Mouse (Mus musculus): ENCODE measurements around the gene Sema3d.

The Sema3d gene

DNA sequence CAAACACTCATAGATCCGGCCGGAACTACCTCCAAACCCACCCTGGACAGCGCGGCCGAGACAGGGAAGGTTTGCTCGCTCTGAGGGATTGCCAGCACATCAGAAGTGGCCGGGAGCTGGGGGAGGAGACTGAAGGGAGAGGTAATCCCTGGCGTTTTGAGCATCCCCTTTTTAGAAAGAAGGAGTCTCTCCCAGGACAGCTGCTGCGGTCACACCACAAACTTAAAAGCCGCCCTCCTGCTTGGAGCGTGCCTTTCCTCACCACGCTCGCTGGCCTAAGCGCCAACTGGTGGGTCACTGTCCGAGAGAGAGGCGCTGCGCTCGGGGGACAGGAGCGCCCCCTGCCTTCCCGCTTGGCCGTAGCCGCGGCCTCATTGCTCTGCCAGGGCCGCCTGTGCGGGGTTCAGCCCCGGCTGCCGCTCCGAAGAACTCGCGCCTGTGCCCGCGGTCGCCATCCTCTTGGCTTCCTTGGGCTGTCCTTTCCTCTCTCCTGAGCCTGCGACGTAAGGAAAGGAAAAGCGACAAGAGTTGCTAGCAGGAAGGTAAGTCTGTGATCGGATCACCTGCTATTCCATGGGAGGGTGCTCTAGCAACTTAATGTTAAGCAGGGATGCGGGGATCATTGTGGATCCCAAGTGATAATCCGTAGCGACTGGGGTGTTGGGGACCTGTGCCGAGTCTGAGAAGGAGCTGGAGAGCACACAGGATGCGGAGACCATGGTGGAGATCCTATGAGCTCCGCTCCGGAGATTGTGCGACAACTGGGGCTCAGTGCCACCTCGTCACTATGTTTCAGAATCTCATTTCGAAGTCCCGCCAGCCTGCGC lies at the start of gene Sema3d:
Sema3d (plus strand) TSS at position 253 of the 827 bp plus-strand sequence.
- peak; percentile 58 for DNase-seq (ENCODE audit: low spot score)

DNA sequence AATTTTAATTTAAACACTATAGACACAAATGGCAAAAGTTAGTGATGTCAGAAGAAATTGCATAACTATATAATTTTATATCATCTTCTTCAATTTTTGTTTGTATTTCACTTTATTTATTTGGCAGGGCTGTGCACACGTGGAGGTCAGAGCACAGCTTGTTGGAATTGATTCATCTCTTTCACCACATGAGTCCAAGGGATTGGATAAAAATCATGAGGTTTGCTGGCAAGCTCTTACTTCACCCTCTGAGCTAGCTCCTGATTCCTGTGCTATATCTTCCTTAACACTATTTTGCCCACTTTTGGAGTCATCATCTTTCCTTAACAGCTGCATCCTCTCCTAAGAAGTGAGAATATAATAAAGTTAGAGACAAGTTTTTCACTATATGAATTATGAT lies 5.9 kb upstream of the Sema3d start:
- DNase-seq (ENCODE audit: low spot score) = no peak

DNA sequence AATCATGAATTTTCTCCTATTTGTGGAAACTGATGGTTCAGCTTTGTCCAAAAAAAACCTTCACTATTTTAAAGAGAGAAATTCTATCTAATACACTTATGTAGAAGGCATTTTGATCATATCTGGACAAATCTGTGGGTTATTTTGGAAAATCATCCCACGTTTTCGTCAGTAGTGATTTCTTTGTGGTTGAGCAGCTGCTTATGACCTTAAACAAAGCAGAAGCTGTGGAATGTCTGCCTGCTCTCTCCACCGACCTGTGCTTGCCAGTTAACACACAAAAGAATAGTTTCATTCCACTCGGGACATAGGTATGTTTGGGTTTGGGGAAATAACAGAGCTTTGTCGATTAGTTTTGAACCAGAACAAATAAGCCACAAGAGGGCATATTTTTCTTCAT lies 4.3 kb upstream of the Sema3d start:
- DNase-seq (ENCODE audit: low spot score) = no peak

DNA sequence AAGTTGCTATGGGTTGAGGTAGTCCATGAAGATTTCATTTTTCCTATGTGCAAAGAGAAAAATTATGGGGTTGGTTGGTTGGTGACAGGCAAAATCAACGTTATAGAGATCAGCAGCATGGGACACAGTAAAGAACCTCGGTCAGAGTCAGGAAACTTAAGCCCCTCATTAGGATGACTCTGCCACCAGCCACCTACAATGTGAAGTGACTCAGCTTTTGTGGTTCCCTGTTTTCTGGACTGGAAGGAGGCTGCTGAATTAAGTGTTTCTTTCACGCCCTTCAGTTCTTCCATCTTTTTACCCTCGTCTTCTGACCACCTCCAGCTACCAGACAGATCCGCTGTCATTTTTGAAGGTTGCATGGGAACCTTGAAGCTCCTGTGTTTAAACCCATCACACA lies 1.2 kb upstream of the Sema3d start:
- no peak for DNase-seq (ENCODE audit: low spot score)

DNA sequence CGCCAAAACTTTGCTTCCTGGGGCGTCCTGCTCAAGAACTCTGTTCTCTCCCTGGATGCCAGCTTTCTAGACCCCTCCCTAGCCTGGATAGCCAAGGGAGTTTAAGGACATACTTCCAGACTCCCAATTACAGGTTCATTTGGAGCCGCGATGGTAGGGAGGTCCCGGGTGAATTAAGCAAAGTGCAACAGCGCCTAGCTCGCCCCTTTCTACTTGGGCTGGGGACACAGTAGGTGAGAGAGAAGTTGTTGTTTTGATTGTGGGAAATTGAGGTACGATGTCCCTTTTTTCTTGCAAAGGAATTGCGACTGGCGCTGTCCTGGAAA lies 738 bp downstream of the Sema3d start:
- DNase-seq (ENCODE audit: low spot score) = no peak

DNA sequence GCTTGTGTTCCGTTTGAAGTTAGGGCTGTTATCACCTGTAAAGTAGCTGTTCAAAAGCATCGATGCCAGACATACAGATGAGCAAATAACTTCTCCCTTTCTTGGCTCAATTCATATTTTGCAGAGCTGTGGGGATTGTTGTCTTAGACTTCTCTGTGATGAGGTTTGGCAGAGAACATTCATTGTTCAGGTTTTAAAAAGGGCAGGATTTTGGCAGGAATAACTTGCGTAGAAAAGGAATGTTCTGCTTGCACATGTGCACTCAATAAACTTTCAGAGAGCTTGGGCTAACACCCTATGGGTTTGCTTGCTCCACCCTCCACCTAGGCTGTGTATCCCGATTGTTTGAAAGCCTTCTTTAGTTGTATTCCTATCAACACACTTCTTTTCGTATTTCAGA lies 9.5 kb downstream of the Sema3d start:
- DNase-seq (ENCODE audit: low spot score) = no peak

DNA sequence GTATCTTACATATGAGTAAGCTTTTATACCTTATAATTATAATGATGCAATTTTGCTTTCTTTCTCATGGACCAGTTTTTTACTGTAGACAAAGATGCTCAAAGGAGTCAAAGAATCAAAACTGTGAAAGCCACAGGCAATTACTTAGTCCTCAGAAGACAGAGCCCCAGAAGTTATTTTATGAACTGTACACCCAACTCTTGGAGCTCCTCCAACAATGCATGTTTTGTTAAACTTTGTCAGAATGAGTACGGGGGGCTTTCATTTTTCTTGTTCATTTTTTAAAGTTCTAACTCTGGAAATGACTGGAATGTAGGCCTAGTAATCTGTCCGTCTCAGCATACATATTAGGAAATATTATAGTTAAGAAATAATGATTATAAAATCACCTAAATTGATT lies 16.1 kb downstream of the Sema3d start:
- no peak for DNase-seq (ENCODE audit: low spot score)

DNA sequence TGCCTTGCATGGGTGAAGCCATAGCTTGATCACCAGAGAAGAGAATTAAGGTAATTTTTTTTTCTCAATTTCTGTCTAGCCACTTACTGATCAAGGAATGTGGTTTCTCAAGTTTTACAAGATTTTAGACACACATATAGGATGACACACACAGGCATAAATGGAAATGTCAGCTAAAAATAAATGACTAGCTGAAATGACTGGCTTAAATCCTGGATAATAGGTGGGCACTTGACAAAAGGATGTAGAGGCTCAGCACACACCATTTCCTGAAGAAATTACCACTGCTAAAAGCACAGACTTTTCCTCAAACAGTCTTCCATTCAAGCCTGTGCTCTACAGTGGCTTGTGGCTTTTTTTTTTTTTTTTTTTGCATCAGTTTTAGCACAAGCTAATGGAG lies 21.0 kb downstream of the Sema3d start:
- no peak for DNase-seq (ENCODE audit: low spot score)

DNA sequence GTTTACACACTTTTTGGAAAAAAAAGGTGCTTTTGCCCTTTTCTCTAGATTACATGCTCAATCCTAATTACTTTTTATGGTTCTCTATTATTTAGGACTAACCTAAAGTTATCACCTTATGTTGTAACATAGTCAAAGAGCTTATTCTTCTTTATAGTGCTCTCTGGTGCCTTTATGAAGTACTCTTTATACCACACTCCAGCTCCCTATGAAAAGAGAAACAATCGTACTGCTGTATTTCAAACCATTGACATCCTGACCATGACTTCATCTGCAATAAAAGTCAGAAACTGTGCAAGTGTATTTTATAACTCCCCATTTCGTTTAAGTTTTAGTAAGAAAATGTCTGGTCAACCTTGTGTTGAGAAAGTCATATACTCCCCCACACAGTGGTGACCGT lies 29.4 kb downstream of the Sema3d start:
- no peak for DNase-seq (ENCODE audit: low spot score)

DNA sequence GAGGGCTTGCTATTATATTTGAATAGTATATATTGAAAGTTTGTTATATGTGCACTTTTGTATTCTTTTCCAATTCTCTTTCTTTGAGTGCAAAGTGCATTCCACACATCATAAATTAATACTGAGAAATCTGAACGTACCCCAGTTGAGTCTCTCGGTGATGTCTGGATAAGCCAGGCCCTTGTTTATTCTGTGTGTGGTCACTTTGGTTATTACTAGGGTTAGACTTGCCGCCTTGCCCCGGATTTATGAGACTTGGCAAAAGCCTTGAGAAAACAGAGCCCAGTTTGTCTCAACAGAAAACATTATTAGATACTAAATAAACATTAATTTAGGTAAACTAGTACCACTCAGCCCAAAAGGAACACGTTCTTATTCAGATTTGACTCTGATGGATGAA lies 40.1 kb downstream of the Sema3d start:
- DNase-seq (ENCODE audit: low spot score) = no peak

DNA sequence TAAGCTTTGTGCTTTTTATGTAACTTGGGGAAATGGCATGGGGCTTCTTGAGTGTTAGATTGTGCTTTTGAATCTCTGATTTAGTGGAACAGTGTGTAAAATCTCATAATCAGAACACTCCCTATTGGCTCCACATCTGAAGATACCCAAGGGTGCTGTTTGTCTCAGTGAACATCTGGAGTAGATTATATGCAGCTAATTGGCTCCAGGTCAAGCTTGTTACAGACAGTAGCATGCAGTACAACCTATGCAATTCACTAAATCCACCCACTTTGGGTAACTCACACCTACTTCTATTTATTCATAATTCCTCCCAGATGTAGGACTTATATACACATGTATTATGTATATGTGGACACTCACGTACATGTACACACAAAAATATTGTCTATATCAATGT lies 58.6 kb downstream of the Sema3d start:
- DNase-seq (ENCODE audit: low spot score) = no peak

DNA sequence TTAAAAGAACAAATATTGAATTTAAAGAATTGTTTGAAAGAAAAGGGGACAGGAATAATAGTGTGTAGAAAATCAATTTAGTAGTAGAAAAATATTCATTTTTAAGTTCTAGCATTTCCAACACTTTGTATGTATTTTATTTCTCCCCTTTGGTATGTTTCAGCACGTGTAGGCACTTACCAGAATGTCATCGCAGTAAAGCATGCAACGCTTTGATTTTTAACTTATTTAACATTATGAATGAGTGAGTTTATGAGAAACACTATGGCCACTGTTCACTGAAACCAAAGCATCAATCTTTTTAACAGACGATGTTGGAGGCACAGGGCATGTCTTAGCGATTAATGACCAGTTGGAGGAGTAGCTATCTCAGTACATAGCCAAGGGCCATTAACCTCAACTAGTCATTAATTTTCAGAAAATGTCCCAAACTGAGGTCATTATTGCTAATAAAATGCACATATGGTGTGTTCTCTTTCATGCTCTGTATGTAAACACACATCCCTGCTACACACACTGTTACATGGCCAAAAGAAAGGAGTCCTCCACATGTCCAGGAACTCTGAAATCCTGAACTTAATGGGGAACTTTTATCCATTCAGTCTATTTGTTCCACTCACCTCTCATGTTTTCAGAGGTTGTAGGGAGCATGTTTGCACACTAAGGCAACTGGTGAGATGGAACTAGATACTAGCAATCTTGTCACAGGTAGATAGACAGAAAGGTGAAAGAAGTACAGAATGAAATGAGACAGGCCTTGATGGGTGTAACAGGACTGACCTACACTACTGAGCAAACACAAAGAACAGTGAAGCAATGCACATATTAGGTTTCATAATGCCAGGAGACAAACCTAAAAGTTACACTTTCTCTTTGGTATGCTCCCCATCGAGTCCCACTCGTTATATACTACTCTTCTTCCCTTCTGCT lies 59.3 kb downstream of the Sema3d start:
- no peak for DNase-seq (ENCODE audit: low spot score)

DNA sequence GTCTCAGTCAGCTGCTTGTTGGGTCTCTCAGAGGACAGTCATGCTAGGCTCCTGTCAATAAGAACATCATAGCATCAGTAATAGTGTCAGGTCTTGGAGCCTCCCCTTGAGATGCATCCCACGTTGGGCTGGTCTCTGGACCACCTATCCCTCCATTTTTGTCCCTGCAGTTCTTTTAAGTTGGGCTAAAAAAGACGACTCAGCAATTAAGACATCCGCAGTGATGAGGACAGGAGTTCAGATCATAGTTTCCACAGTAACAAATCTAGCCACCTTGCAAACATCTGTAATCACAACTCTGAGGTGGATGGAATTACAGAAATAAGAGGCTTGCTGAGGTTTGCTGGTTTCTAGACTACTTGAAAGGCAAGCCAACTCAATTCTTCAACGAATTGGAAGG lies 67.9 kb downstream of the Sema3d start:
- no peak for DNase-seq (ENCODE audit: low spot score)

DNA sequence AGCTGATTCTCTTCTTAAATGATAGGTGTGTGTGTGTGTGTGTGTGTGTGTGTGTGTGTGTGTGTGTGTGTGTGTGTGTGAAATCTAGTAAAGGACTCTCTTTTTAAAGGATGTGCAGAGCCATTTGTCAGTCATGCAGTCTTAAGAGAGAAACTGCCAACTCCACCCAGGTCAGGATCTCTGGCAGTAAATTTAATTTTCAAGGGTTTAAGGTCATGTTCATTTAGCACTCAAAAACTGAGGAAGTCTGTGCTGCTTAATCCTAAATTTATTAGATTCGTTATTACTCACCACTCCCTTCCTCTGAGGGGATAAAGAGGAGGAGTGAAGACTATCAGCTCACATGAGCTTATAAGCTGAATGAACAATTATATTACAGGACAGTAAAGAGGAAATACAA lies 71.8 kb downstream of the Sema3d start:
- no peak for DNase-seq (ENCODE audit: low spot score)

DNA sequence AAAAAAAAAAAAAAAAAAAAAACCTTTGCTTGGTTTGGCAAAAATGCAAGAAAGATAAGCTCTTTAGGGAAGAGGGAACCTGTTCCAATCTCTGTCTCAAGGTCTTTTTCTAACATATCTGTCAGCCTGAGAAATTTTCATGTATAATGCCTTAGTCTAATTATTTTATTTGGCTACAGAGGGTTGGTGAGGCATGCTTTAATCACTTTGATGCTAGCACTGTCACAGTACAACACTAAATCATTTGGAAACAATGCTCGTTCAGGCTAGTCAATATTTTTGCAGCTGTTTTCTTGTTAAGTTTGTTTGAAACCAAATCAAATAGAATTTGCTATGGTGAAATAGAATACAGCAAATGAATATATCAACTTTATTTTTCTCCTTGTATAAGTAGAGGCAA lies 74.3 kb downstream of the Sema3d start:
- DNase-seq (ENCODE audit: low spot score) = no peak

DNA sequence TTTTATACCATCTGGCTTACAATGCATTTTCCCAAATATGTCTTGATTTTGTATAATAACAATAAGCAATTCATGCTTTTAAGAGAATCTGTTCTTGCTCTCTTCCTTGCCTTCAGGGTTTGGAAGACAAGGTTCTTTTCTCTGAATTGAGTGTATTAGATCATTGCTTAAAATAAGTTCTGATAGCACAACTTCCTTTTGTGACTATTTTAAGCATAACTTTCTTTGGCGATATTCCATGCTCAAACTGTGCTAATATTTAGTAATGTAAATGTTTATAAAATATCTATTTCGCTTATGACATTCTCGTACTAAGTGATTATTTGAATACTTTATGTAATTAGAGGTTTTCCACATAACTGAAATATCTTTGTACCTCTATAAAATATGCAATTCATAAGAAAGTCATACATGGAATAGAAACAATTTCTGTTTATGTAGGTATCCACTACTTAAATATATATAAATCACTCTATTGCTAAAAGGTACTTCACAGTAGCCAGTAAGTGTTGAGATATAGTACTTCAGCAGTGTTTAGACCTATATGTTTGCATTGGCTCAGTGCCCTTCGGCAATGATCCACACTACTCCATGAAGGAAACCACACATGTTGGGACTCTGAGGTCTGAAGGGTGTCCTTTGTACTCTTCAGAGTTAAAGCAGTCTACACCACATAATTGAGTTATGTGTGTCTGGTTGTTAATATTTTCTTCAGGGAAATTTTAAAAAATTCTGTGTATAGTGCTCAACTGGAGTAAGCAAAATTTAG lies 84.6 kb downstream of the Sema3d start:
- no peak for DNase-seq (ENCODE audit: low spot score)

DNA sequence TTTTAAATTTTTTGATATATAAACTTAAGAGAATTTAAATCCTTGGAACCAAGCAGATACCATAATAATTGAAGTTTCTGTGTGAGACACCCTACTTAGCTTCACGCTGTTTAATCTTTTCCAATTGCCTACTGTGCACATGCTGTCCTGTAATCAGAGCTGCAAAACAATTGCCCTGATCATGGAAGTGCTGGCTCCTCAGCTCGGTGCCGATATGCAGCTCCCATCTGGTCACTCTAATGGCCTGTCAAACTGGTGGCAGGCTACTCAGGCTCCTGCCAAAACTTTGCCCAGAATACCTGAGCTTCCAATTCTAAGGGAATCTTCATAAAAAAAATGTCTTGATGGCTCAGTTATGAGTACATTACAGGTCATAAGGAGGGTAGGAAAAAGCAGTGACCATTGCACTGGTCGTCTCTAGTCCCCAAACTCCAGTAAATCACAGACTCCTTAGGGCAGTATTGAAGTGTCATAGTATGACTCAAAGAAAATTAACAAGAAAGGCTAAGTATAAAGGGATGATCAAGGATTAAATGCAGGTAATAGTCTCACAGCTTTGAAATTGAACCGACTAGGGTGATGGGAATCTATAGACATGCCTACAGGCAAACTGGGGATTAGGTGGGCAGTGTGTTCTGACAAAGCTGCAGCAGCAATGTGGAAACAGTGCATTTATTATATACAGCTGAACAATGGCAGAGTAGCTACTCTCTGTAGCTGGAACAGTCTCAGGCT lies 91.9 kb downstream of the Sema3d start:
- DNase-seq (ENCODE audit: low spot score) = no peak

DNA sequence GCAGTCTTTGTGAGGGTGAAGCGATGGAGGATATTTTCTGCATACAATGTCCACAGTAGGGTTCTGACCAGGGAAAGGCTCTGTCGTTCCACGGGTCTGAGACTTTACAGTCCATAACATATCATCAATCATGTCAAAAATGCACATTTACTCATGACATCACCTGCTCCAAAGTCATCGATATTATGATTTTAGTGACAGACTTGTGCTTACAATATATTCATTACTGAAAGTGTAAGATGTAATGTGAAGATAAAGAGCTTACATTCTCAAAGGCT lies 92.4 kb downstream of the Sema3d start:
- DNase-seq (ENCODE audit: low spot score) = no peak

DNA sequence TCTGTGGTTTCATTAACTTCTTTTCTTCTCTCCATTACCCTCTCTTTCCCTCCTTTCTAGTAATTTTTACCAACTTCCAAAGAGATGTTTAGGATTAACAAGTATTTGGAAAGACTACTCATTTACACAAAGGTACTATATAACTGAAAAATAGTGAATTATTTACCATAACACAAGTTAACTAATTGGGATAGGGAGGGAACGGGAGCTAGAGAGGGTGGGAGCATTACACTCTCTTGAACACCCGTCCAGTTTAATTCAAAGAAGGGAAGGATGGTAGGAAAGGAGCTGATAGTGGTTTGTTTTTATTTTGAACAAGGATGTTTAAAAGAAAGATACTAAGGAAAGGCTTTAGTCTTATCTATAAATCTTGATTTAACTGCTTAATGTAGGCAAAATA lies 104.7 kb downstream of the Sema3d start:
- no peak for DNase-seq (ENCODE audit: low spot score)

DNA sequence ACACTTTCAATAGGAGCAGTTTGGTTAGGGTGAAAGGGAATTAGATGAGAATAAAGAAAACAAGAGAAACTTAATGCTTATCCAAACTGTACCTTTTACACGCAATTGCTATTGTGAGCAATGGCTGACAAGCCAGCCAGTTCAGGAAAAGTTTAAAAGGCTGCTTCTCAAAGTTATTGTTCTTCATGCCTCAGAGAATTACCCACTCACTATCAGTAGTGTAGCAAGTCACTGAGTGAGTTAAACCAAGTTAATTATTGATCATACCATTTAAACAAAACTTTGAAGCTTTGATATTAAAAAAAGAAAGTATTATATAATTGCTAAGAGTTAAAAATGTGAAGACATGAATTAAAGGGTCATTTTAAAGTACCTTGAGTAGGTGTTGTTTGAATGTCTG lies 108.5 kb downstream of the Sema3d start:
- no peak for DNase-seq (ENCODE audit: low spot score)

DNA sequence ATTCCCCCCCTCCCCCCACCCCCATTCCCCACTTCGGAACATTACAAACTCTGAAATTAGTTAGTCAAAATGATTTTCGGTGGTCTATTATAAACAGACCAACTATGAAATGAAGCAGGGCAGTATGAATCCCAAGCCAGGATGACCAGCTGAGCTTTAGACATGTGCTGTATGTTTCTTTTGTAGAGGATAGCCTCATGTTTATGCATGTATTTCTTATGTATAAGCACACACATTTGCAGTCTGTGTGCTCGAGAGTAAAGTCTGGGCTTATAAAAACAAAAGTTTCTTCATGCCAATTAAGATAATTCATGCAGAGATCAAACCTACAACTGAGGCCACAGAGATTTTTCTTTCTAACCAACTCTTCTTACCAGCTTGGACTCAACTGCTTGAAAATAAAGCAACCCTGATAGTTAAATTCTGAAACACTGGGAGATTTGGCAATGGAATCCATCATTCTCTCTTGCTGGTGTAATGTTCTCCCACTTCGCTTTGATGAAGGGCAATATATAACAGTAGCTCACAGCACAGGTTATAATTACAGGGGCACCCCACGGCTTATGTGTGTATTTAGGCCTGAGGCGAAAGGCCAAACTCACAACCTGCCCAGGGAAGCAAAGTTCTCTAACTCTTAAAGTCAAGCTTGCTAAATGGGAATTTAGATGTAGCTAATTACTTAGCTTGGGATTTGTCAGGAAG lies 115.2 kb downstream of the Sema3d start:
- DNase-seq (ENCODE audit: low spot score) = no peak

DNA sequence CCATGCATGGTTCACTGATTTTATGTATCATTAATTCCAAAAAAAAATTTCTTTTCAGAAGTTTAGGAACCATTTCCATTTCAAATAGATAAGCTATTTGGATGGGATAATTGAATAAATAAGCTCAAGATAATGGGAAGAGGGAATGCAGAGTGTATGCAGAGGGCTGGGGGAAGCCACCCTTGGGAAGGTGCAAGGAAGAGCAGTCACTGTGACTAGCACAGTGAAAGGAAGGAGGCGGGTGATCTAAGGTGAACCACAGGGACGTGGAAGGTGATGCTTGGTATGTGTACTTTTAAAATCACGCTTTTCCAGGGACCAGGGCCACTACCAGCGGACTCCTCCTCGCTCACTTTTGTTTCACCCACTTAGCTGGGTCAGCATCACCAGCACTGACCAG lies 115.9 kb downstream of the Sema3d start:
- DNase-seq (ENCODE audit: low spot score) = no peak
